Mouse (Mus musculus) thymus, adult 18-20 months (tissue): ENCODE results near the gene Ak7.

Source experiments
- DNase-seq, 2 experiments: peaks; one replicate each; pipeline ENCODE4 v3.0.0; 2022; ENCODE audit warnings: mixed read lengths in 2 of 2

The Ak7 gene

GRCm38 (mm10) chr12:105705799-105706487 is at the start of gene Ak7:
TSS of gene Ak7 (plus strand) at chr12:105705976.
- peak; percentile 20 to 31 for DNase-seq

GRCm38 (mm10) chr12:105676274-105676673 is 29.5 kb upstream of the Ak7 start:
- no peak for DNase-seq

GRCm38 (mm10) chr12:105678211-105678610 is 27.6 kb upstream of the Ak7 start:
- DNase-seq: no peak

- DNase-seq: no peak
Measured at GRCm38 (mm10) chr12:105678762-105679161, 27.0 kb upstream of the Ak7 start.

GRCm38 (mm10) chr12:105683933-105684901 is 21.6 kb upstream of the Ak7 start, which contains the start of gene Gskip:
TSS of gene Gskip (plus strand) at chr12:105684829.
- peak; percentile 17 to 40 for DNase-seq

- peak; percentile 87 to 92 for DNase-seq
Measured at GRCm38 (mm10) chr12:105685001-105685691, 20.6 kb upstream of the Ak7 start, which contains the start of gene Atg2b. TSS of gene Atg2b (minus strand) at chr12:105685211.

GRCm38 (mm10) chr12:105686791-105687190 is 19.0 kb upstream of the Ak7 start:
- DNase-seq: no peak

GRCm38 (mm10) chr12:105687416-105687815 is 18.4 kb upstream of the Ak7 start:
- DNase-seq: no peak

- no peak for DNase-seq
Measured at GRCm38 (mm10) chr12:105688546-105688945, 17.2 kb upstream of the Ak7 start.

- no peak for DNase-seq
Measured at GRCm38 (mm10) chr12:105689435-105689834, 16.3 kb upstream of the Ak7 start.

GRCm38 (mm10) chr12:105694021-105694420 is 11.8 kb upstream of the Ak7 start:
- DNase-seq: no peak

GRCm38 (mm10) chr12:105695848-105696247 is 9.9 kb upstream of the Ak7 start:
- DNase-seq: no peak

- DNase-seq: no peak
Measured at GRCm38 (mm10) chr12:105697104-105697780, 8.5 kb upstream of the Ak7 start.

GRCm38 (mm10) chr12:105700433-105700832 is 5.3 kb upstream of the Ak7 start:
- DNase-seq: no peak

GRCm38 (mm10) chr12:105718616-105719015 is 12.8 kb downstream of the Ak7 start:
- DNase-seq: peak; percentile 19 to 24

- no peak for DNase-seq
Measured at GRCm38 (mm10) chr12:105720196-105720595, 14.4 kb downstream of the Ak7 start.

GRCm38 (mm10) chr12:105721452-105722132 is 15.8 kb downstream of the Ak7 start:
- DNase-seq: no peak

GRCm38 (mm10) chr12:105722657-105723056 is 16.9 kb downstream of the Ak7 start:
- DNase-seq: no peak

GRCm38 (mm10) chr12:105724616-105725015 is 18.8 kb downstream of the Ak7 start:
- no peak for DNase-seq

GRCm38 (mm10) chr12:105725736-105726135 is 20.0 kb downstream of the Ak7 start:
- DNase-seq: no peak

GRCm38 (mm10) chr12:105727268-105727667 is 21.5 kb downstream of the Ak7 start:
- no peak for DNase-seq

GRCm38 (mm10) chr12:105727964-105728363 is 22.2 kb downstream of the Ak7 start:
- DNase-seq: no peak
